In the genomic region with DNA sequence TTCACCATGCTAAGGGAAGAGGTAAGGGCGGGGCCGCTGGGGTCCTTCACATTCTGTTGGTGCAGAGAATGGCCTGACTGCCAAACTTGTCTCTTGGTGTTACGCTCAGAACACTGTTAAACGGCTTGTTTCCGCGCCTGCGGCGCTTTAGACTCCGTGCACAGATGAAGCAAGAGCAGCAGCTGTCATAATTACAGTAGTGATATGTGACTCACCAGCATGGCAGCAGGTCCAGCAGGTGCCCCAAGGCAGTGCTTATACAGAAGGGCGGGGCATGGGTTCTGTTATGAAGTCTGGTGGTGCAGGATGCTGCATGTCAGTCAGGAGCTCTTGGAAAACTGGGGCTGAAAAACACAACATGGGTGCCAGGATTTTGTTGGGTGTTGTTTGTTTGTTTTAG, we compare ENCODE assay signal across 19 mouse cellular contexts. TPM values are rescaled to one million over a fixed set of nuclear protein-coding genes. Genes with fewer than 3 reads are reported as not detected.
DNase-seq lines count a peak whose midpoint lies in the region; ATAC-seq and TF ChIP-seq lines count a peak whose summit lies in the region.
"Had no signal": no experiment of that assay in that cellular context is flagged by ENCODE, and none has a peak within 500 bp of the region (broad histone marks: within the 10 kb centered on the region; RNA-seq: fewer than 3 reads in every experiment).

No protein-coding gene starts in this region.

- H3K4me3 ChIP-seq in embryonic facial prominence, embryonic 14.5 days (ENCODE audit: low read depth, low read length), result no peak overlapping the region
- H3K4me3 ChIP-seq in embryonic facial prominence, embryonic 10.5 days, result no peak overlapping the region
- no peak overlapping the region for H3K4me3 ChIP-seq in layer of hippocampus, adult 2 months
- no peak overlapping the region for H3K4me3 ChIP-seq in stomach, embryonic 16.5 days (replicated peaks; ENCODE audit: low read length)
- H3K4me3 ChIP-seq in heart, embryonic 12.5 days, result no peak overlapping the region
- H3K4me3 ChIP-seq: forebrain, embryonic 15.5 days; heart, embryonic 13.5 days; limb, embryonic 13.5 days; liver, embryonic 15.5 days had no signal

- peaks cover 94% of the 10 kb centered on the region for H3K36me3 ChIP-seq in embryonic facial prominence, embryonic 14.5 days (ENCODE audit: control insufficient read depth, insufficient read depth, low read length)
- peaks cover 100% of the 10 kb centered on the region for H3K36me3 ChIP-seq in embryonic facial prominence, embryonic 10.5 days (replicated peaks)
- H3K36me3 ChIP-seq in stomach, embryonic 16.5 days (ENCODE audit: control insufficient read depth, insufficient read depth, low read length), result peaks cover 37% of the 10 kb centered on the region
- peaks cover 97% of the 10 kb centered on the region for H3K36me3 ChIP-seq in heart, embryonic 12.5 days

- ATAC-seq in embryonic facial prominence, embryonic 14.5 days (ENCODE audit: low read depth), result no peak
- peak; percentile 59; the same call in 1 of the 2 replicates for ATAC-seq in stomach, embryonic 16.5 days (ENCODE audit: insufficient read depth, low FRiP score)
- ATAC-seq in heart, embryonic 12.5 days (ENCODE audit: insufficient number of reproducible peaks, low FRiP score), result no peak
- ATAC-seq: forebrain, embryonic 15.5 days; hindbrain, embryonic 16.5 days had no signal

- no peaks in the 10 kb centered on the region for H3K9me3 ChIP-seq in embryonic facial prominence, embryonic 14.5 days (ENCODE audit: control insufficient read depth, low read length)
- no peaks in the 10 kb centered on the region for H3K9me3 ChIP-seq in embryonic facial prominence, embryonic 10.5 days
- H3K9me3 ChIP-seq in stomach, embryonic 16.5 days (replicated peaks; ENCODE audit: control insufficient read depth, low read length), result no peaks in the 10 kb centered on the region
- no peaks in the 10 kb centered on the region for H3K9me3 ChIP-seq in heart, embryonic 12.5 days (replicated peaks)
- H3K9me3 ChIP-seq: forebrain, embryonic 15.5 days; heart, embryonic 13.5 days; limb, embryonic 13.5 days; liver, embryonic 15.5 days had no signal

- peak; percentile 66 for DNase-seq in embryonic facial prominence, embryonic 14.5 days (ENCODE audit: low spot score)
- DNase-seq in embryonic facial prominence, embryonic 10.5 days (ENCODE audit: low spot score), result no peak
- peak; percentile 41 for DNase-seq in brain, adult 2 months (ENCODE audit: low read depth, low spot score)
- DNase-seq in layer of hippocampus, adult 2 months (ENCODE audit: low spot score in 2 of 2), result peak; percentile 58 to 71
- DNase-seq in cerebellum, adult 11-12 months, result no peak
- no peak for DNase-seq in natural killer cell, adult 2 months (ENCODE audit: low spot score in 2 of 2)
- DNase-seq: cerebellum, adult 9-10 months; heart, postnatal 36 days; kidney, adult 8-10 months; kidney, postnatal 25 days; lung, postnatal 36 days; thymus, postnatal 4 days had no signal

- TF ChIP-seq CTCF in layer of hippocampus, adult 2 months (conservative IDR thresholded peaks at IDR 0.05), result no peak

- no peak overlapping the region for H3K9ac ChIP-seq in embryonic facial prominence, embryonic 14.5 days (ENCODE audit: low read depth, low read length)
- no peak overlapping the region for H3K9ac ChIP-seq in stomach, embryonic 16.5 days (ENCODE audit: low read length)
- no peak overlapping the region for H3K9ac ChIP-seq in heart, embryonic 12.5 days
- H3K9ac ChIP-seq: forebrain, embryonic 15.5 days; heart, embryonic 13.5 days; limb, embryonic 13.5 days; liver, embryonic 15.5 days had no signal

- H3K4me2 ChIP-seq in embryonic facial prominence, embryonic 14.5 days (ENCODE audit: low read depth, low read length), result no peak overlapping the region
- no peak overlapping the region for H3K4me2 ChIP-seq in stomach, embryonic 16.5 days (ENCODE audit: low read depth, low read length)
- no peak overlapping the region for H3K4me2 ChIP-seq in heart, embryonic 12.5 days
- H3K4me2 ChIP-seq: forebrain, embryonic 15.5 days; heart, embryonic 13.5 days; limb, embryonic 13.5 days; liver, embryonic 15.5 days had no signal

- H3K27me3 ChIP-seq in embryonic facial prominence, embryonic 14.5 days (replicated peaks; ENCODE audit: control insufficient read depth, insufficient read depth, low read length), result no peaks in the 10 kb centered on the region
- no peaks in the 10 kb centered on the region for H3K27me3 ChIP-seq in embryonic facial prominence, embryonic 10.5 days (replicated peaks; ENCODE audit: low read depth, poor library complexity, severe bottlenecking)
- H3K27me3 ChIP-seq in stomach, embryonic 16.5 days (ENCODE audit: control insufficient read depth, insufficient read depth, low read length), result no peaks in the 10 kb centered on the region
- no peaks in the 10 kb centered on the region for H3K27me3 ChIP-seq in heart, embryonic 12.5 days (replicated peaks)
- H3K27me3 ChIP-seq: forebrain, embryonic 15.5 days; heart, embryonic 13.5 days; limb, embryonic 13.5 days; liver, embryonic 15.5 days had no signal

- H3K4me1 ChIP-seq in embryonic facial prominence, embryonic 14.5 days (ENCODE audit: control insufficient read depth, insufficient read depth, low read length), result no peaks in the 10 kb centered on the region
- H3K4me1 ChIP-seq in embryonic facial prominence, embryonic 10.5 days, result no peaks in the 10 kb centered on the region
- H3K4me1 ChIP-seq in stomach, embryonic 16.5 days (ENCODE audit: control insufficient read depth, insufficient read depth, low read length), result no peaks in the 10 kb centered on the region
- H3K4me1 ChIP-seq in heart, embryonic 12.5 days (replicated peaks), result no peaks in the 10 kb centered on the region
- H3K4me1 ChIP-seq: forebrain, embryonic 15.5 days; heart, embryonic 13.5 days; limb, embryonic 13.5 days; liver, embryonic 15.5 days had no signal

- no peak overlapping the region for H3K27ac ChIP-seq in embryonic facial prominence, embryonic 14.5 days (replicated peaks; ENCODE audit: low read depth, low read length)
- no peak overlapping the region for H3K27ac ChIP-seq in embryonic facial prominence, embryonic 10.5 days (replicated peaks)
- peak overlapping the region; percentile 77; the same call in 1 of the 2 replicates for H3K27ac ChIP-seq in layer of hippocampus, adult 2 months
- H3K27ac ChIP-seq in stomach, embryonic 16.5 days (ENCODE audit: low read length), result no peak overlapping the region
- H3K27ac ChIP-seq in heart, embryonic 12.5 days (ENCODE audit: poor library complexity, severe bottlenecking), result no peak overlapping the region
- H3K27ac ChIP-seq: forebrain, embryonic 15.5 days; heart, embryonic 13.5 days; limb, embryonic 13.5 days; liver, embryonic 15.5 days had no signal

- WGBS in embryonic facial prominence, embryonic 14.5 days, result 86% methylated on average over 10 of the region's 10 CpGs
- WGBS in embryonic facial prominence, embryonic 10.5 days, result 96% methylated on average over 10 of the region's 10 CpGs
- 84% methylated on average over 10 of the region's 10 CpGs for WGBS in stomach, embryonic 16.5 days
- 96% methylated on average over 10 of the region's 10 CpGs for WGBS in heart, embryonic 12.5 days

RNA-seq across cellular contexts. Expression of a gene that starts 10.4 kb away (rescaled TPM):
- 180 and 188 TPM in 2 replicates for polyA plus RNA-seq in embryonic facial prominence, embryonic 14.5 days (2014; fragmentation: Nextera tagmentation; extraction: Ambion mirVana)
- 157 and 159 TPM in 2 replicates for polyA plus RNA-seq in embryonic facial prominence, embryonic 10.5 days (2016; fragmentation: Nextera tagmentation; extraction: Ambion mirVana)
- total RNA-seq in layer of hippocampus, adult 2 months (2021), result 100 to 1,000 TPM; 258 to 266 TPM
- 171 and 182 TPM in 2 replicates for polyA plus RNA-seq in stomach, embryonic 16.5 days (2015; fragmentation: Nextera tagmentation; extraction: Ambion mirVana)
- 144 and 145 TPM in 2 replicates for polyA plus RNA-seq in heart, embryonic 12.5 days (2016; fragmentation: Nextera tagmentation; extraction: Ambion mirVana)

RNA-seq across cellular contexts. Expression of a gene that starts 15.7 kb away (rescaled TPM):
- polyA plus RNA-seq in embryonic facial prominence, embryonic 14.5 days (2014; fragmentation: Nextera tagmentation; extraction: Ambion mirVana), result 43.1 and 44.1 TPM in 2 replicates
- polyA plus RNA-seq in embryonic facial prominence, embryonic 10.5 days (2016; fragmentation: Nextera tagmentation; extraction: Ambion mirVana), result 64.0 and 67.1 TPM in 2 replicates
- 10 to 100 TPM; 23.0 to 27.3 TPM for total RNA-seq in layer of hippocampus, adult 2 months (2021)
- polyA plus RNA-seq in stomach, embryonic 16.5 days (2015; fragmentation: Nextera tagmentation; extraction: Ambion mirVana), result 36.2 and 38.4 TPM in 2 replicates
- polyA plus RNA-seq in heart, embryonic 12.5 days (2016; fragmentation: Nextera tagmentation; extraction: Ambion mirVana), result 25.4 and 27.8 TPM in 2 replicates

RNA-seq across cellular contexts. Expression of a gene that starts 47.1 kb away (rescaled TPM):
- 1,063 and 1,144 TPM in 2 replicates for polyA plus RNA-seq in embryonic facial prominence, embryonic 14.5 days (2014; fragmentation: Nextera tagmentation; extraction: Ambion mirVana)
- 1,409 and 1,454 TPM in 2 replicates for polyA plus RNA-seq in embryonic facial prominence, embryonic 10.5 days (2016; fragmentation: Nextera tagmentation; extraction: Ambion mirVana)
- total RNA-seq in layer of hippocampus, adult 2 months (2021), result 100 to 1,000 TPM; 255 to 275 TPM
- 937 and 1,037 TPM in 2 replicates for polyA plus RNA-seq in stomach, embryonic 16.5 days (2015; fragmentation: Nextera tagmentation; extraction: Ambion mirVana)
- polyA plus RNA-seq in heart, embryonic 12.5 days (2016; fragmentation: Nextera tagmentation; extraction: Ambion mirVana), result 767 and 777 TPM in 2 replicates

RNA-seq across cellular contexts. Expression of a gene that starts 59.4 kb away (rescaled TPM):
- polyA plus RNA-seq in embryonic facial prominence, embryonic 14.5 days (2014; fragmentation: Nextera tagmentation; extraction: Ambion mirVana), result 34.7 and 42.7 TPM in 2 replicates
- polyA plus RNA-seq in embryonic facial prominence, embryonic 10.5 days (2016; fragmentation: Nextera tagmentation; extraction: Ambion mirVana), result 69.4 and 69.8 TPM in 2 replicates
- 10 to 100 TPM; 25.1 to 29.3 TPM for total RNA-seq in layer of hippocampus, adult 2 months (2021)
- 40.1 and 48.1 TPM in 2 replicates for polyA plus RNA-seq in stomach, embryonic 16.5 days (2015; fragmentation: Nextera tagmentation; extraction: Ambion mirVana)
- 29.1 and 32.7 TPM in 2 replicates for polyA plus RNA-seq in heart, embryonic 12.5 days (2016; fragmentation: Nextera tagmentation; extraction: Ambion mirVana)

Comparison
In these comparisons a context has a peak if more than half of its experiments do, and no peak if none do; other contexts are left out.
1. DNase-seq: peak in embryonic facial prominence, embryonic 14.5 days (single experiment), brain, adult 2 months (single experiment) and layer of hippocampus, adult 2 months (2 of 2); none in embryonic facial prominence, embryonic 10.5 days (single experiment), cerebellum, adult 11-12 months (single experiment) and natural killer cell, adult 2 months (0 of 2).